Mouse (Mus musculus): Measurements from ENCODE around the gene Tcaf3.

GRCm38 (mm10) chr6:42586569-42586968 lies 10.9 kb downstream of the Tcaf3 start:
- TF ChIP-seq CTCF (IDR thresholded peaks at IDR 0.05; ENCODE audit: low read depth, low read length) (no peak), POLR2A (IDR thresholded peaks at IDR 0.05; ENCODE audit: extremely low read depth, insufficient read depth, low read length) (no peak)
